Mouse (Mus musculus): ENCODE results near the gene Erbb3.
"Not testable (repeated sequence)": the region's sequence is repeated elsewhere in the genome, so short reads cannot be mapped to it uniquely, and the experiment has no call there.

DNA sequence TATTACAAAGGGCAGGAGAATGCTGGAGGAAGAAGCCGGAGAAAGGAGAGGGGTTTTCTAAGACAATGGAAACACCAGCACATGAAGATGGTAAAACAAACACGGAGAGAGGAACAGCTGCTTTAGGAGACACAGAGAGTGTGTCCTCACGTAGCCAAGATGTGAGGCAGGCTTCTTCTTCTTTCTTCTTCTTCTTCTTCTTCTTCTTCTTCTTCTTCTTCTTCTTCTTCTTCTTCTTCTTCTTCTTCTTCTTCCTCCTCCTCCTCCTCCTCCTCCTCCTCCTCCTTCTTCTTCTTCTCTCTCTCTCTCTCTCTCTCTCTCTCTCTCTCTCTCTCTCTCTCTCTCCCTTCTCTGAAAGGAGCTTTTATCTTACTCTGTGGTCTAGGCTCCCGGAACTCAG, 24.4 kb upstream of the Erbb3 start:
- TF ChIP-seq POLR2A (IDR thresholded peaks at IDR 0.05; ENCODE audit: low read depth, low read length); CTCF (conservative IDR thresholded peaks at IDR 0.05; ENCODE audit: insufficient read depth, insufficient read length, low read depth, low read length): not testable (repeated sequence)
